ENCODE assay signal across 9 mouse cellular contexts in the genomic region with DNA sequence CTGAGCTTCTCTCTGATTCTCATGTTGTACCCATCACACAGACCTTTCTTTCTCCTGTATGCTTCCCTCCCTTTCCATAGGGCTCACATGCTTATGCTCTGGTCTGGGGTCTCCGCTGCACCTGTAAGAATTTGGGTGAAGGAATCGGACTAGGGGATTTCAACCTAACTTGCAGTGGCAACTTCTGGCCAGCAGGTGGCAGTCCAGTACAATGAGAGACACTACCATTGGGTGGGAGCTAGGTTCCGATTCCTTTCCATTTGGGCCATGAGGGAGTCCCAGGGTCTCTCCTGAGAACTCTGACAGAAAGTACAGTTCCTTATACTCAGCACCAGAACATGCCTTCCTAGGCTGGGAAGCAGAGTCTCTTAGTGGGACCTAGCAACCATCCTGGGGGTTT. TPM values are rescaled to one million over a fixed set of nuclear protein-coding genes. Genes with fewer than 3 reads are reported as not detected.
DNase-seq lines count a peak whose midpoint lies in the region; ATAC-seq and TF ChIP-seq lines count a peak whose summit lies in the region.
"Had no signal": no experiment of that assay in that cellular context is flagged by ENCODE, and none has a peak within 500 bp of the region (broad histone marks: within the 10 kb centered on the region; RNA-seq: fewer than 3 reads in every experiment).

No protein-coding gene starts in this region.

- WGBS in heart, embryonic 10.5 days: 19% methylated on average over 3 of the region's 3 CpGs

- H3K9me3 ChIP-seq in heart, embryonic 10.5 days: no peaks in the 10 kb centered on the region

- intact Hi-C loops in gastrocnemius, postnatal 14 days (cut with DNase I; ENCODE audit: low total_unique reads): loop anchor here (2.0 kb wide), 1 partner anchor 101 kb away; no protein-coding TSS in a partner anchor

- peaks cover 7% of the 10 kb centered on the region; the same call in 1 of the 2 replicates for H3K27me3 ChIP-seq in heart, embryonic 10.5 days (ENCODE audit: insufficient read depth, poor library complexity, severe bottlenecking)
- H3K27me3 ChIP-seq in Patski: peaks cover 46% of the 10 kb centered on the region

- peak; percentile 36 for DNase-seq in heart, adult 8-10 months (ENCODE audit: low spot score)
- no peak for DNase-seq in heart, embryonic 10.5 days (ENCODE audit: low spot score)
- peak; percentile 3 for DNase-seq in Patski (ENCODE audit: low read depth, low spot score)
- DNase-seq in cerebellum, adult 9-11 months: peak; percentile 49
- peak; percentile 35 for DNase-seq in gastrocnemius, postnatal 14 days
- DNase-seq in layer of hippocampus, postnatal 10 days (ENCODE audit: low spot score in 2 of 2): peak; percentile 80 to 84
- DNase-seq in mesoderm, embryonic 11.5 days (ENCODE audit: low read depth, low spot score): peak; percentile 66
- DNase-seq in spleen, postnatal 4 days (ENCODE audit: low spot score in 2 of 2): peak; percentile 43 to 82

- POLR2A ChIA-PET in Patski (lab: Charles Lee): interaction anchor here (1.0 kb wide), 1 partner anchor 104 kb away, joined by 3 read pairs; no protein-coding TSS in a partner anchor

- no peaks in the 10 kb centered on the region for H3K36me3 ChIP-seq in heart, embryonic 10.5 days

- no peaks in the 10 kb centered on the region for H3K4me1 ChIP-seq in heart, embryonic 10.5 days

- no peak for ATAC-seq in Patski

- CTCF ChIA-PET in Patski (lab: Charles Lee): interaction anchor here (0.7 to 2.7 kb wide), 18 partner anchors 10 to 119 kb away, joined by 3 to 30 read pairs (median 4); a partner anchor contains a TSS

- in situ Hi-C loops in Patski (cut with MboI; ENCODE audit: low pct_unique_long_range_greater_than_20kb): loop anchor here (5.0 kb wide), 1 partner anchor 98 kb away; no protein-coding TSS in a partner anchor

- H3K4me3 ChIP-seq in heart, embryonic 10.5 days: no peak overlapping the region

- H3K27ac ChIP-seq in heart, embryonic 10.5 days: no peak overlapping the region

- peak; percentile 94 for TF ChIP-seq CTCF in Patski (IDR thresholded peaks at IDR 0.05)

RNA-seq across cellular contexts. Expression of a gene that starts 13.1 kb away (rescaled TPM):
- not detected for total RNA-seq in heart, adult 8-10 months (2022)
- polyA plus RNA-seq in heart, embryonic 10.5 days (2016; fragmentation: Nextera tagmentation; extraction: Ambion mirVana): not detected in 2 replicates
- polyA plus RNA-seq in Patski (2021): not detected
- not detected for total RNA-seq in gastrocnemius, postnatal 14 days (2021)
- total RNA-seq in layer of hippocampus, postnatal 10 days (2021): not detected
- polyA plus RNA-seq: liver, embryonic 16.5 days had no signal

RNA-seq across cellular contexts. Expression of a gene that starts 36.7 kb away (rescaled TPM):
- 1 to 10 TPM; 4.8 to 6.5 (median 6.0) TPM for total RNA-seq in heart, adult 8-10 months (2022)
- 13.1 and 13.8 TPM in 2 replicates for polyA plus RNA-seq in heart, embryonic 10.5 days (2016; fragmentation: Nextera tagmentation; extraction: Ambion mirVana)
- polyA plus RNA-seq in Patski (2021): 15.4 TPM
- 1 to 10 TPM; 3.3 to 4.3 TPM for total RNA-seq in gastrocnemius, postnatal 14 days (2021)
- total RNA-seq in layer of hippocampus, postnatal 10 days (2021): 10 to 100 TPM; 11.7 to 13.2 TPM

RNA-seq across cellular contexts. Expression of a gene that starts 44.7 kb away (rescaled TPM):
- not detected for total RNA-seq in heart, adult 8-10 months (2022)
- polyA plus RNA-seq in heart, embryonic 10.5 days (2016; fragmentation: Nextera tagmentation; extraction: Ambion mirVana): 0.05 and 0.15 TPM in 2 replicates
- not detected for polyA plus RNA-seq in Patski (2021)
- not detected for total RNA-seq in gastrocnemius, postnatal 14 days (2021)
- total RNA-seq in layer of hippocampus, postnatal 10 days (2021): 10 to 100 TPM in 1 of 2 experiments, 1 to 10 TPM in 1; 9.2 to 10.7 TPM

Comparison
In these comparisons a context has a peak if more than half of its experiments do, and no peak if none do; other contexts are left out.
1. RNA of a gene that starts 44.7 kb away (total RNA-seq): 9.2 to 10.7 TPM in layer of hippocampus, postnatal 10 days; not detected in heart, adult 8-10 months and not detected in gastrocnemius, postnatal 14 days; every median in the first group is over 4 times any median in the second.